Mouse (Mus musculus) megakaryocyte, embryonic 14.5 days (primary cell): ENCODE data around the gene Cxadr.

Source experiments
- FLI1 ChIP-seq: IDR thresholded peaks from 2 replicates; pipeline ENCODE4 v1.6.1; 2012; ENCODE audit warnings: low read length, inconsistent platforms, mixed read lengths
- GATA1 ChIP-seq: IDR thresholded peaks from 3 replicates; pipeline ENCODE4 v1.6.1; 2012; ENCODE audit warnings: mixed read lengths, low read length, inconsistent platforms, borderline replicate concordance

DNA sequence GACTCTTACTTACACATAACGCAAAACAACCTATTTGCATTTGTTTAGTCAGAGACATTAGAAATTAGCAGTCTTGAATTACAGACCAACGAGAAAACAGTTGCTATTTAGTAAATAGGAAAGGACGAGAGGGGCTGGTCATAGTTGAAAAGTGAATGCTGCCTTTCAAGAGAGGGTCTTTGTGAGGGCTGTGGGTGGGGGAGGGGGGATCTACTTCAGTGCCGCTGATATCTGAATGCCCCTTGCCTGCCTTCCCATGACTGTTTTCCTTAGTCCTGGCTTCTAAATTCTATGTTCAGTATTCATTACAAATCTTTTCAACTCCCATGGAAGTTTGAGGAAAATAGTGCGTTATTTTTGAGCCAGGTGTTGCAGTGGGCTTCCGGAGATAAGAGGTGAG is 12.7 kb downstream of the Cxadr start:
- TF ChIP-seq GATA1 (no peak), FLI1 (no peak)
